Mouse (Mus musculus) neural tube, embryonic 13.5 days (tissue): ENCODE data around the gene Gm10697. TPM values are rescaled to one million over a fixed set of nuclear protein-coding genes. Genes with fewer than 3 reads are reported as not detected.
"Not testable (repeated sequence)": the region's sequence is repeated elsewhere in the genome, so short reads cannot be mapped to it uniquely, and the experiment has no call there.

Experiments
- ATAC-seq: fragments of 200-750 bp; cut with Nextera tagmentation; 2 replicates; pipeline ENCODE4 v1.8.0; 2017; ENCODE audit warnings: low read depth, mild to moderate bottlenecking, moderate TSS enrichment, moderate library complexity
- H3K27ac ChIP-seq: fragments of 300-500 bp; sonication (generic); replicated peaks from 2 replicates; pipeline ENCODE4 v1.5.1; 2015; ENCODE audit warnings: moderate library complexity, mild to moderate bottlenecking, inconsistent platforms
- H3K27me3 ChIP-seq: fragments of 300-500 bp; sonication (generic); 2 replicates; pipeline ENCODE4 v1.6.1; 2015; ENCODE audit warnings: mild to moderate bottlenecking, inconsistent platforms
- H3K36me3 ChIP-seq: fragments of 300-500 bp; sonication (generic); 2 replicates; pipeline ENCODE4 v1.6.1; 2015; ENCODE audit warnings: mild to moderate bottlenecking, inconsistent platforms
- H3K4me1 ChIP-seq: fragments of 300-500 bp; sonication (generic); replicated peaks from 2 replicates; pipeline ENCODE4 v1.6.1; 2015; ENCODE audit warnings: inconsistent platforms
- H3K4me2 ChIP-seq: fragments of 300-500 bp; sonication (generic); 2 replicates; pipeline ENCODE4 v1.6.1; 2015; ENCODE audit warnings: inconsistent platforms, mild to moderate bottlenecking, moderate library complexity
- H3K4me3 ChIP-seq: fragments of 300-500 bp; sonication (generic); 2 replicates; pipeline ENCODE4 v1.5.1; 2015; ENCODE audit warnings: mild to moderate bottlenecking, inconsistent platforms
- H3K9ac ChIP-seq: fragments of 300-500 bp; sonication (generic); 2 replicates; pipeline ENCODE4 v1.6.1; 2015; ENCODE audit warnings: moderate library complexity, mild to moderate bottlenecking, inconsistent platforms
- H3K9me3 ChIP-seq: fragments of 300-500 bp; sonication (generic); 2 replicates; pipeline ENCODE4 v1.6.1; 2016; ENCODE audit warnings: inconsistent platforms
- WGBS: fragments of 180-500 bp; shearing (Covaris S2); methylation state at CpG from one replicate; pipeline ENCODE4 v1.1.7; 2015; 5-methylcytosine and 5-hydroxymethylcytosine counted together
- polyA plus RNA-seq: library from polyadenylated mRNA; unstranded; fragments of >200 nt; fragmentation: Nextera tagmentation; extraction: Ambion mirVana; gene quantifications from 2 replicates; pipeline ENCODE4 v1.2.1, GENCODE M21; 2015

Gm10697 gene
- polyA plus RNA-seq: not detected in 2 replicates

GRCm38 (mm10) chr3:94072544-94072943 lies at the start of gene Gm10697:
Gene Gm10697, minus strand, starts transcription at chr3:94072644.
- H3K4me3 ChIP-seq, H3K27ac ChIP-seq, H3K4me2 ChIP-seq, H3K9ac ChIP-seq, H3K36me3 ChIP-seq, ATAC-seq, H3K9me3 ChIP-seq, H3K4me1 ChIP-seq, H3K27me3 ChIP-seq: not testable (repeated sequence)
- 74% methylated on average over 2 of the region's 3 CpGs for WGBS

GRCm38 (mm10) chr3:94115071-94115470 lies 42.6 kb upstream of the Gm10697 start:
- H3K4me1 ChIP-seq, H3K27ac ChIP-seq, H3K9ac ChIP-seq, H3K4me2 ChIP-seq, H3K4me3 ChIP-seq, H3K9me3 ChIP-seq, H3K36me3 ChIP-seq, ATAC-seq, H3K27me3 ChIP-seq: not testable (repeated sequence)
- WGBS: 73% methylated on average over 1 of the region's 1 CpGs

- not testable (repeated sequence) for H3K36me3 ChIP-seq, H3K9ac ChIP-seq, ATAC-seq, H3K27ac ChIP-seq, H3K4me1 ChIP-seq, H3K9me3 ChIP-seq, H3K4me3 ChIP-seq, H3K27me3 ChIP-seq, H3K4me2 ChIP-seq
- 84% methylated on average over 2 of the region's 3 CpGs for WGBS
These were observed 17.7 kb downstream of the Gm10697 start, which contains the start of gene Gm9125 for GRCm38 (mm10) chr3:94054785-94055184. Gene Gm9125, minus strand, starts transcription at chr3:94054885.

GRCm38 (mm10) chr3:94049566-94050121 lies 22.8 kb downstream of the Gm10697 start:
- not testable (repeated sequence) for H3K27ac ChIP-seq, ATAC-seq, H3K4me3 ChIP-seq, H3K36me3 ChIP-seq, H3K27me3 ChIP-seq, H3K4me1 ChIP-seq, H3K9ac ChIP-seq, H3K4me2 ChIP-seq, H3K9me3 ChIP-seq
- WGBS: 100% methylated on average over 1 of the region's 5 CpGs

- 78% methylated on average over 1 of the region's 1 CpGs for WGBS
- H3K4me1 ChIP-seq: not testable (repeated sequence)
These were observed 34.2 kb downstream of the Gm10697 start for GRCm38 (mm10) chr3:94038241-94038640.

GRCm38 (mm10) chr3:94034400-94034799 lies 38.0 kb downstream of the Gm10697 start:
- not testable (repeated sequence) for H3K9ac ChIP-seq, H3K27me3 ChIP-seq, H3K9me3 ChIP-seq, ATAC-seq, H3K36me3 ChIP-seq, H3K4me1 ChIP-seq, H3K27ac ChIP-seq, H3K4me3 ChIP-seq, H3K4me2 ChIP-seq
- WGBS: 92% methylated on average over 17 of the region's 18 CpGs

More at GRCm38 (mm10) chr3:94038241-94038640, 34.2 kb downstream of the Gm10697 start:
- H3K36me3 ChIP-seq, H3K27ac ChIP-seq, H3K4me3 ChIP-seq, H3K9me3 ChIP-seq, H3K27me3 ChIP-seq, ATAC-seq, H3K9ac ChIP-seq, H3K4me2 ChIP-seq: not testable (repeated sequence)

Other genes starting within 250 kb of the Gm10697 start
- gene Tdpoz3, start 246.6 kb downstream of the Gm10697 start, polyA plus RNA-seq: not detected in 2 replicates
- gene Gm9117, start 129.1 kb downstream of the Gm10697 start, polyA plus RNA-seq: not detected in 2 replicates
- gene Tdpoz5, start 111.3 kb downstream of the Gm10697 start, polyA plus RNA-seq: not detected in 2 replicates
- not detected in 2 replicates for gene Gm9125, start 17.8 kb downstream of the Gm10697 start, polyA plus RNA-seq
- not detected in 2 replicates for gene Gm10696, start 105.5 kb upstream of the Gm10697 start, polyA plus RNA-seq
- not detected in 2 replicates for gene Gm5286, start 124.1 kb upstream of the Gm10697 start, polyA plus RNA-seq
- not detected in 2 replicates for gene Gm4778, start 191.4 kb upstream of the Gm10697 start, polyA plus RNA-seq
- gene Them4, start 237.4 kb upstream of the Gm10697 start, polyA plus RNA-seq: 39.0 and 49.2 TPM in 2 replicates